Mouse (Mus musculus): Measurements from ENCODE around the gene Fto.

DNA sequence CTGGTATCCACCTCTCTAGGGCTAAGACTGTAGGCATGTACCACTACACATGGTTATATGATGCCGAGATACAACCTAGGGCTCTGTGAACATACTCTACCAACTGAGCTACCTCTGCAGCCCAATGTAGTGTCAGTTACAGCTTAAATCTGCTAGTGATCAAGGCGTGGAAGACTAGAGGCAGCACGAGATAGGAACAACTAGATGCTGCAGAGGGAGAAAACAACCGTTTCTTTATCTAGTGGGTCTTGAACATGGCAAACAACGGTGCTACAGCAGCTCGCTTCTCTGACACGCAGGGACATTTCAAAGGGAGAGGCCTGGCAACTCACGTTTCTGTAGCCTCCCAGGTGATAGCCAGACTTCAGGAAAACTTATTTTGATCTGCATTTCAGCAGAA lies 31.8 kb upstream of the Fto start:
- TF ChIP-seq CTCF (IDR thresholded peaks at IDR 0.05; ENCODE audit: insufficient read depth, low read length) (no peak), POLR2A (IDR thresholded peaks at IDR 0.05; ENCODE audit: borderline replicate concordance, extremely low read depth, low read depth, low read length) (no peak)

Measured in lung, adult 2 months (tissue).